Mouse (Mus musculus): Measurements from ENCODE around the gene Amfr.

Gene Amfr

GRCm38 (mm10) chr8:94012013-94012951 lies at the start of gene Amfr:
Gene Amfr (minus strand): TSS chr8:94012842.
- peak; percentile 55 to 73 for DNase-seq

- DNase-seq = peak in 1 of 2 experiments; percentile 39
Observed at GRCm38 (mm10) chr8:94057157-94057854, 44.7 kb upstream of the Amfr start.

GRCm38 (mm10) chr8:94052696-94053095 lies 40.1 kb upstream of the Amfr start:
- DNase-seq = no peak

- no peak for DNase-seq
Observed at GRCm38 (mm10) chr8:94047845-94048244, 35.2 kb upstream of the Amfr start.

GRCm38 (mm10) chr8:94037806-94038205 lies 25.2 kb upstream of the Amfr start:
- no peak for DNase-seq

- DNase-seq = peak; percentile 84
Observed at GRCm38 (mm10) chr8:94036944-94037524, 24.4 kb upstream of the Amfr start, which contains the start of the genes Nudt21 and Ogfod1. Gene Nudt21 (minus strand): TSS chr8:94037031. Gene Ogfod1 (plus strand): TSS chr8:94037198.

- DNase-seq = peak; percentile 46
Observed at GRCm38 (mm10) chr8:94036541-94036940, 23.9 kb upstream of the Amfr start.

- no peak for DNase-seq
Observed at GRCm38 (mm10) chr8:94035200-94035599, 22.6 kb upstream of the Amfr start.

- no peak for DNase-seq
Observed at GRCm38 (mm10) chr8:94033601-94034000, 21.0 kb upstream of the Amfr start.

- DNase-seq = no peak
Observed at GRCm38 (mm10) chr8:94029701-94030100, 17.1 kb upstream of the Amfr start.

GRCm38 (mm10) chr8:94023916-94024315 lies 11.3 kb upstream of the Amfr start:
- no peak for DNase-seq

- DNase-seq = no peak
Observed at GRCm38 (mm10) chr8:94013026-94013612, 477 bp upstream of the Amfr start.

- no peak for DNase-seq
Observed at GRCm38 (mm10) chr8:94011076-94012012, 1.3 kb downstream of the Amfr start.

GRCm38 (mm10) chr8:94010101-94010705 lies 2.4 kb downstream of the Amfr start:
- no peak for DNase-seq

GRCm38 (mm10) chr8:94009243-94009845 lies 3.3 kb downstream of the Amfr start:
- DNase-seq = no peak

- DNase-seq = no peak
Observed at GRCm38 (mm10) chr8:94004139-94004538, 8.5 kb downstream of the Amfr start.

GRCm38 (mm10) chr8:93998961-93999360 lies 13.7 kb downstream of the Amfr start:
- no peak for DNase-seq

- DNase-seq = no peak
Observed at GRCm38 (mm10) chr8:93989739-93990138, 22.9 kb downstream of the Amfr start.

- DNase-seq = no peak
Observed at GRCm38 (mm10) chr8:93984731-93985130, 27.9 kb downstream of the Amfr start.

- no peak for DNase-seq
Observed at GRCm38 (mm10) chr8:93983827-93984226, 28.8 kb downstream of the Amfr start.

- DNase-seq = no peak
Observed at GRCm38 (mm10) chr8:93981679-93982215, 30.9 kb downstream of the Amfr start.

Measured in spleen, adult 18-20 months (tissue).